Mouse (Mus musculus) lung, embryonic 16.5 days (tissue): Measurements from ENCODE around the gene Adamts17. TPM values are rescaled to one million over a fixed set of nuclear protein-coding genes. Genes with fewer than 3 reads are reported as not detected.

ENCODE experiments used
- ATAC-seq: fragments of 200-750 bp; cut with Nextera tagmentation; 2 replicates; pipeline ENCODE4 v1.8.0; 2017; ENCODE audit warnings: low read depth, mild to moderate bottlenecking, moderate library complexity
- H3K27ac ChIP-seq: fragments of 300-500 bp; sonication (generic); 2 replicates; pipeline ENCODE4 v1.5.1; 2014; ENCODE audit warnings: mild to moderate bottlenecking, control low read depth, low read length
- H3K27me3 ChIP-seq: fragments of 300-500 bp; sonication (generic); 2 replicates; pipeline ENCODE4 v1.6.1; 2014; ENCODE audit warnings: low read depth, low read length, mixed read lengths; ENCODE audit not compliant: control insufficient read depth, insufficient read depth
- H3K36me3 ChIP-seq: fragments of 300-500 bp; sonication (generic); 2 replicates; pipeline ENCODE4 v1.6.1; 2014; ENCODE audit warnings: low read length; ENCODE audit not compliant: control insufficient read depth, insufficient read depth
- H3K4me1 ChIP-seq: fragments of 300-500 bp; sonication (generic); replicated peaks from 2 replicates; pipeline ENCODE4 v1.6.1; 2014; ENCODE audit warnings: low read length, mixed read lengths; ENCODE audit not compliant: control insufficient read depth, insufficient read depth
- H3K4me2 ChIP-seq: fragments of 300-500 bp; sonication (generic); 2 replicates; pipeline ENCODE4 v1.6.1; 2014; ENCODE audit warnings: low read depth, low read length, control low read depth
- H3K4me3 ChIP-seq: fragments of 300-500 bp; sonication (generic); 2 replicates; pipeline ENCODE4 v1.5.1; 2014; ENCODE audit warnings: mild to moderate bottlenecking, low read length, control low read depth
- H3K9ac ChIP-seq: fragments of 300-500 bp; sonication (generic); 2 replicates; pipeline ENCODE4 v1.6.1; 2014; ENCODE audit warnings: low read length, control low read depth
- H3K9me3 ChIP-seq: fragments of 300-500 bp; sonication (generic); 2 replicates; pipeline ENCODE4 v1.6.1; 2016; ENCODE audit warnings: low read length; ENCODE audit not compliant: control insufficient read depth
- WGBS: fragments of 180-500 bp; shearing (Covaris S2); extraction: QIAGEN DNeasy Blood & Tissue Kit; methylation state at CpG from one replicate; pipeline ENCODE4 v1.1.7; 2014; 5-methylcytosine and 5-hydroxymethylcytosine counted together
- polyA plus RNA-seq: library from polyadenylated mRNA; unstranded; fragments of >200 nt; fragmentation: Nextera tagmentation; extraction: Ambion mirVana; gene quantifications from 2 replicates; pipeline ENCODE4 v1.2.1, GENCODE M21; 2015

Adamts17 gene
- polyA plus RNA-seq, 1 experiment from 2014 or later: 15.4 TPM

- H3K27ac ChIP-seq: peak overlapping the region; percentile 64
- H3K4me2 ChIP-seq: peak overlapping the region; percentile 98
- H3K9me3 ChIP-seq: no peaks in the 10 kb centered on the region
- under 1% methylated on average over 65 of the region's 76 CpGs for WGBS
- H3K4me3 ChIP-seq: peak overlapping the region; percentile 73
- H3K27me3 ChIP-seq: no peaks in the 10 kb centered on the region
- peak; percentile 19 for ATAC-seq
- no peaks in the 10 kb centered on the region for H3K36me3 ChIP-seq
- peak overlapping the region; percentile 73 for H3K9ac ChIP-seq
- peaks cover 13% of the 10 kb centered on the region for H3K4me1 ChIP-seq
Measured at GRCm38 (mm10) chr7:66840008-66840719, 629 bp downstream of the Adamts17 start.

GRCm38 (mm10) chr7:66841165-66841564 is 1.6 kb downstream of the Adamts17 start:
- Histone ChIP-seq H3K9me3 (no peaks in the 10 kb centered on the region), H3K27ac (peak overlapping the region; percentile 58; the same call in 1 of the 2 replicates), H3K4me1 (peaks cover 13% of the 10 kb centered on the region), H3K36me3 (no peaks in the 10 kb centered on the region), H3K9ac (no peak overlapping the region), H3K4me2 (peak overlapping the region; percentile 98), H3K27me3 (no peaks in the 10 kb centered on the region), H3K4me3 (peak overlapping the region; percentile 73)
- WGBS: 60% methylated on average over 7 of the region's 7 CpGs
- ATAC-seq: no peak

DNA sequence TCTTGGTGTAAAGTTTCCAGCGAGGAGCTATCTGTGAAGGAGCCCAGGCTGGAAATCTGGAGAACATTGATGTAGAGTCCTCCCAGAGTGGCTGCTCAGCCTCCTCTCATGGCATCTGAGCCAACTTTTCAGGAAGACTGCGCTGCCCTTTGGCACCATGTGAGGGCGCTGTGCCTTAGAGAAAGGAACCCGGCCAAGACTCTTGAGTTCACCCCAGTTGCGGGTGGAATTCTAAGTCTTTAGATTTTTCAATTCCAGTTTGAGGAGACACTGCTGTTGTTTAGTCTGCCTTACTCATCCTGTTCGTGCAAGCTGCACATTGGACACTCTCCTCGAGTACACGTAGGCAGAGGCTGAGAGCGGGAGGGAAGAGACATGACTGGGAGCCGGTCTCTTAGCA is 2.5 kb downstream of the Adamts17 start:
- WGBS: 29% methylated on average over 10 of the region's 10 CpGs
- ATAC-seq: peak; percentile 62
- Histone ChIP-seq H3K9ac (no peak overlapping the region), H3K27ac (peak overlapping the region; percentile 87), H3K4me1 (peaks cover 13% of the 10 kb centered on the region), H3K27me3 (no peaks in the 10 kb centered on the region), H3K9me3 (no peaks in the 10 kb centered on the region), H3K4me3 (no peak overlapping the region; the same call in 1 of the 2 replicates), H3K36me3 (no peaks in the 10 kb centered on the region), H3K4me2 (peak overlapping the region; percentile 3; the same call in 1 of the 2 replicates)

DNA sequence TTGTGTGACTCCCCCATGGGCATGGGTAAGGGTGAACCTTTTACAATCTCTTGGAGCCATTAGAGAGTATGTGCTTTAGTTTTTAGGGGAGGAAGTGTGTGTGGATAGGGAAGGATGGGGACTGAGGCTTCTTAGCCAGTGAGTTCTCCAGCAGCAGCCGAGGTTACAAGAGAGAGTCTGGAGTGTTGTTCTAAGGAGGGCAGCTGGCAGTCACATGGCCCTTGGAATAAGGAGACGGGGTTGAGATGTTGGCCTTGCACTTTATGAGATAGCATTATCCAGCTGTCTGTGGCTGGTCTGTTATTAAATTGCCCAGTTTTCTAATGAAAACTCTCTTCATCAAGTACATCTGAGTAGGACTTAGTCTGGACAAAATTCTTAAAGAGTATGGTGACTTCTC is 4.3 kb downstream of the Adamts17 start:
- 30% methylated on average over 2 of the region's 2 CpGs for WGBS
- ATAC-seq: no peak
- no peak overlapping the region for H3K9ac ChIP-seq
- no peaks in the 10 kb centered on the region for H3K27me3 ChIP-seq
- no peak overlapping the region for H3K4me2 ChIP-seq
- no peak overlapping the region; the same call in 1 of the 2 replicates for H3K27ac ChIP-seq
- no peaks in the 10 kb centered on the region for H3K9me3 ChIP-seq
- no peaks in the 10 kb centered on the region for H3K36me3 ChIP-seq
- H3K4me1 ChIP-seq: peaks cover 13% of the 10 kb centered on the region
- no peak overlapping the region for H3K4me3 ChIP-seq

GRCm38 (mm10) chr7:66846582-66846981 is 7.0 kb downstream of the Adamts17 start:
- ATAC-seq: no peak
- H3K36me3 ChIP-seq: peaks cover 2% of the 10 kb centered on the region; the same call in 1 of the 2 replicates
- no peak overlapping the region for H3K9ac ChIP-seq
- H3K4me2 ChIP-seq: no peak overlapping the region
- H3K4me1 ChIP-seq: peaks cover 13% of the 10 kb centered on the region
- WGBS: 69% methylated on average over 6 of the region's 6 CpGs
- H3K27ac ChIP-seq: no peak overlapping the region
- H3K9me3 ChIP-seq: no peaks in the 10 kb centered on the region
- no peak overlapping the region for H3K4me3 ChIP-seq
- no peaks in the 10 kb centered on the region for H3K27me3 ChIP-seq

GRCm38 (mm10) chr7:66847299-66847698 is 7.8 kb downstream of the Adamts17 start:
- H3K27ac ChIP-seq: no peak overlapping the region
- no peaks in the 10 kb centered on the region for H3K27me3 ChIP-seq
- H3K36me3 ChIP-seq: peaks cover 2% of the 10 kb centered on the region; the same call in 1 of the 2 replicates
- H3K9me3 ChIP-seq: no peaks in the 10 kb centered on the region
- peaks cover 19% of the 10 kb centered on the region for H3K4me1 ChIP-seq
- ATAC-seq: no peak
- no peak overlapping the region for H3K9ac ChIP-seq
- WGBS: 71% methylated on average over 9 of the region's 9 CpGs
- H3K4me3 ChIP-seq: no peak overlapping the region
- H3K4me2 ChIP-seq: no peak overlapping the region

DNA sequence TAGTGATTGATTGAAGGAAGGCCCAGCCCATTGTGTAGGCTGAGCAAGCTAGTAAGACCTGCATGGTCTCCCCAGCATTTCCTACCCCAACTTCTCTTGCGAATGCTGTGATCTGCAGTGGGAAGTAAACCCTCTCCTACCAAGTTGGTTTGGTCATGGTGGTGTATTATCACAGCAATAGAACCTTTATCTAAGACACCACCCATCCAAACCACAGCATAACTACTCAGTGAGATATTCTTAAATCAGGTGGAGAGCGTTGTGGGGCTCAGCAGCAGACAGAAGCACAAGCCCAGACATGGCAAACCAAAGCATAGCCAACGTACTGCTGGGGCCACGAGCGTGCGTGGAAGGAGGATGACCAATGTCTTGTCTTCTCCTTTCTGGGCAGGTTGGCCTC is 9.8 kb downstream of the Adamts17 start:
- Histone ChIP-seq H3K9me3 (no peaks in the 10 kb centered on the region), H3K4me3 (no peak overlapping the region), H3K4me2 (no peak overlapping the region), H3K27ac (no peak overlapping the region), H3K36me3 (peaks cover 4% of the 10 kb centered on the region), H3K4me1 (peaks cover 7% of the 10 kb centered on the region; the same call in 1 of the 2 replicates), H3K27me3 (no peaks in the 10 kb centered on the region), H3K9ac (no peak overlapping the region)
- ATAC-seq: no peak
- 94% methylated on average over 6 of the region's 6 CpGs for WGBS

DNA sequence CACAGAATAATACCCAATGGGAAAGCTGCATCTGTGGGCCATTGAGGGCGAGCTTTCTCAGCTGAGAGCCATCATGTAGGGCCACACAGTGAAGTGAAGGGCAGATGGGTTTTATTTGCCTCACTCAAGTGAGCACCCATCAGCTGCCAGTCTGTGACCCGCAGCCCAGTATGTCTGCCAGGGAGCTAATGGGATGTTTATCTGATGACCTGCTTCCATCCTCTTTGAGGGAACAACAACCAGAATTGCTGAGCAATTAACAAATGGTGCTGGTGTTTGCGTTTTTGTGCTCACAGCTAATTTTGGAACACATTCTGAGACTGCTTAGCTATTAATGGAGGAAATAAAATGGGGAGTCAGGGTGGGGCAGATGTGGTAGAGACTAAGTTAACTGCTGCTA is 12.6 kb downstream of the Adamts17 start:
- Histone ChIP-seq H3K27ac (peak overlapping the region; percentile 73), H3K27me3 (no peaks in the 10 kb centered on the region), H3K9me3 (no peaks in the 10 kb centered on the region), H3K9ac (no peak overlapping the region), H3K4me2 (no peak overlapping the region), H3K36me3 (peaks cover 7% of the 10 kb centered on the region), H3K4me1 (peaks cover 7% of the 10 kb centered on the region; the same call in 1 of the 2 replicates), H3K4me3 (no peak overlapping the region)
- ATAC-seq: peak; percentile 87
- 42% methylated on average over 3 of the region's 3 CpGs for WGBS

DNA sequence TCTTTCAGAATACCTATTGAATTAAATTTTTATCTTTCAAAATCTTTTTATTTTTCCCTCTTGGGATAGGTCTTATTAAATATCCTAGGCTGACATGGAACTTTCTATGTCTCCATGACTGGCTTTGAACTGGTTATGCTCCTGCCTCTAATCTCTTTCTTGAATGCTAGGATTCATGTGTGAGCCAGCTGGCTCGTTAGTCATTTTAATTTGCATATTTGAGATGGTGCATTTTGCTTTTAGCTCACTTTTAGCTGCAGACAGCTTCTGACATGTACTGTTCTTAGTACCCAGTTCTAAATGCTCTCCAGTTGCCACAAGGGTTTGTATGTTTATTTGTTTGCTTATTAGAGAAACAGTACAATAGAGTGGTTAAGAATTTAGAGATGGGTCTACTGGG is 18.1 kb downstream of the Adamts17 start:
- peak overlapping the region; percentile 69 for H3K27ac ChIP-seq
- ATAC-seq: no peak
- 78% methylated on average over 1 of the region's 1 CpGs for WGBS

More for the DNA sequence above, 18.1 kb downstream of the Adamts17 start:
- Histone ChIP-seq H3K4me2 (no peak overlapping the region), H3K9me3 (no peaks in the 10 kb centered on the region), H3K36me3 (peaks cover 4% of the 10 kb centered on the region; the same call in 1 of the 2 replicates), H3K27me3 (no peaks in the 10 kb centered on the region), H3K4me3 (no peak overlapping the region), H3K4me1 (peaks cover 2% of the 10 kb centered on the region), H3K9ac (no peak overlapping the region)
